In genomic region chr3:63919634-63920033, GRCm38 (mm10) we compare ENCODE assay signal across 8 mouse cellular contexts. TPM values are rescaled to one million over a fixed set of nuclear protein-coding genes. Genes with fewer than 3 reads are reported as not detected.
DNase-seq lines count a peak whose midpoint lies in the region; ATAC-seq lines count a peak whose summit lies in the region.

No protein-coding gene starts in this region.

- peak; percentile 9 for DNase-seq in gastrocnemius, postnatal 10 days
- DNase-seq in gastrocnemius, postnatal 36 days: no peak
- DNase-seq in 3T3-L1 (ENCODE audit: low read depth, low spot score) (peak; percentile 57), NIH3T3 (ENCODE audit: low read depth) (peak; percentile 49)
- DNase-seq in gastrocnemius, postnatal 14 days: no peak
- DNase-seq in urinary bladder, postnatal 36 days (ENCODE audit: low spot score in 2 of 2): no peak

- intact Hi-C loops in gastrocnemius, postnatal 36 days (cut with DNase I): no loop called here
- intact Hi-C loops in gastrocnemius, postnatal 14 days (cut with DNase I; ENCODE audit: low total_unique reads): no loop called here

- ATAC-seq in granulocyte monocyte progenitor cell, adult 5-6 weeks (replicated peaks; ENCODE audit: poor library complexity, severe bottlenecking): peak; percentile 78
- 0 out of 2 replicates have a peak, but pooled peaks have one; percentile 36 for ATAC-seq in neutrophil, adult 5-6 weeks (ENCODE audit: extremely low read depth, insufficient number of reproducible peaks, low FRiP score, poor library complexity, severe bottlenecking)

RNA-seq across cellular contexts. Expression of gene E130311K13Rik, which starts 9.6 kb away (rescaled TPM):
- 1 to 10 TPM; 4.4 to 5.6 TPM for total RNA-seq in gastrocnemius, postnatal 10 days (2021)
- 1 to 10 TPM; 2.7 to 4.4 TPM for total RNA-seq in gastrocnemius, postnatal 36 days (2021)
- total RNA-seq in granulocyte monocyte progenitor cell, adult 5-6 weeks (2014; fragmentation: Nextera tagmentation): 1.6 and 2.7 TPM in 2 replicates
- total RNA-seq in granulocyte monocyte progenitor cell, adult 5-6 weeks (2017): 4.8 and 6.2 TPM in 2 replicates
- total RNA-seq in neutrophil, adult 5-6 weeks (2017): 4.7 and 8.8 TPM in 2 replicates
- total RNA-seq in gastrocnemius, postnatal 14 days (2021): 1 to 10 TPM; 3.3 to 4.0 TPM

RNA-seq across cellular contexts. Expression of gene Plch1, which starts 20.4 kb away (rescaled TPM):
- total RNA-seq in gastrocnemius, postnatal 10 days (2021): under 1 TPM; 0.20 to 0.31 TPM
- total RNA-seq in gastrocnemius, postnatal 36 days (2021): not detected
- 0.38 TPM in 1 of 2 replicates, not detected in the other for total RNA-seq in granulocyte monocyte progenitor cell, adult 5-6 weeks (2014; fragmentation: Nextera tagmentation)
- 0.22 TPM in 1 of 2 replicates, not detected in the other for total RNA-seq in granulocyte monocyte progenitor cell, adult 5-6 weeks (2017)
- total RNA-seq in neutrophil, adult 5-6 weeks (2017): not detected in 2 replicates
- under 1 TPM in 1 of 2 experiments, not detected in 1; 0.10 TPM for total RNA-seq in gastrocnemius, postnatal 14 days (2021)

RNA-seq across cellular contexts. Expression of gene Slc33a1, which starts 44.9 kb away (rescaled TPM):
- 1 to 10 TPM; 6.8 to 8.2 TPM for total RNA-seq in gastrocnemius, postnatal 10 days (2021)
- total RNA-seq in gastrocnemius, postnatal 36 days (2021): 1 to 10 TPM; 5.1 to 5.4 TPM
- total RNA-seq in granulocyte monocyte progenitor cell, adult 5-6 weeks (2014; fragmentation: Nextera tagmentation): 16.5 and 21.3 TPM in 2 replicates
- total RNA-seq in granulocyte monocyte progenitor cell, adult 5-6 weeks (2017): 22.3 and 29.4 TPM in 2 replicates
- total RNA-seq in neutrophil, adult 5-6 weeks (2017): 7.4 and 12.5 TPM in 2 replicates
- 1 to 10 TPM; 5.8 to 7.0 TPM for total RNA-seq in gastrocnemius, postnatal 14 days (2021)

RNA-seq across cellular contexts. Expression of gene Gmps, which starts 56.3 kb away (rescaled TPM):
- 10 to 100 TPM; 16.3 to 16.7 TPM for total RNA-seq in gastrocnemius, postnatal 10 days (2021)
- 10 to 100 TPM; 13.4 to 17.5 TPM for total RNA-seq in gastrocnemius, postnatal 36 days (2021)
- 37.8 and 38.2 TPM in 2 replicates for total RNA-seq in granulocyte monocyte progenitor cell, adult 5-6 weeks (2014; fragmentation: Nextera tagmentation)
- total RNA-seq in granulocyte monocyte progenitor cell, adult 5-6 weeks (2017): 51.1 and 57.7 TPM in 2 replicates
- total RNA-seq in neutrophil, adult 5-6 weeks (2017): 14.6 and 16.6 TPM in 2 replicates
- total RNA-seq in gastrocnemius, postnatal 14 days (2021): 10 to 100 TPM; 12.7 to 13.3 TPM

Comparison
In these comparisons a context has a peak if more than half of its experiments do, and no peak if none do; other contexts are left out.
1. DNase-seq: peak in gastrocnemius, postnatal 10 days (single experiment), 3T3-L1 (single experiment) and NIH3T3 (single experiment); none in gastrocnemius, postnatal 36 days (0 of 2), gastrocnemius, postnatal 14 days (single experiment) and urinary bladder, postnatal 36 days (0 of 2).